Mouse (Mus musculus): Measurements from ENCODE around the gene Tmem135. TPM values are rescaled to one million over a fixed set of nuclear protein-coding genes. Genes with fewer than 3 reads are reported as not detected.

Tmem135 gene
- polyA plus RNA-seq, 1 experiment: 53.6 TPM

- TF ChIP-seq POLR2A (IDR thresholded peaks at IDR 0.05; ENCODE audit: low read depth, low read length): no peak
- no peak for TF ChIP-seq CTCF (conservative IDR thresholded peaks at IDR 0.05; ENCODE audit: insufficient read depth, insufficient read length, low read depth, low read length)
- peak; percentile 13 for DNase-seq
- H3K36me3 ChIP-seq (ENCODE audit: control insufficient read depth, insufficient read depth, low read length): no peaks in the 10 kb centered on the region
- H3K27ac ChIP-seq (ENCODE audit: insufficient read depth, low read depth, low read length): no peak overlapping the region
- WGBS: 2% methylated on average over 1 of the region's 1 CpGs
- H3K4me1 ChIP-seq (ENCODE audit: control insufficient read depth, insufficient read depth, low read length): peaks cover 4% of the 10 kb centered on the region; the same call in 1 of the 2 replicates
- H3K27me3 ChIP-seq (replicated peaks; ENCODE audit: control insufficient read depth, insufficient read depth, low read length): no peaks in the 10 kb centered on the region
- H3K4me3 ChIP-seq (ENCODE audit: insufficient read depth, low read depth, low read length): no peak overlapping the region
Measured at GRCm38 (mm10) chr7:89216628-89217027, 187.4 kb downstream of the Tmem135 start.

GRCm38 (mm10) chr7:89216118-89216517, 187.9 kb downstream of the Tmem135 start:
- peaks cover 4% of the 10 kb centered on the region; the same call in 1 of the 2 replicates for H3K4me1 ChIP-seq (ENCODE audit: control insufficient read depth, insufficient read depth, low read length)
- H3K4me3 ChIP-seq (ENCODE audit: insufficient read depth, low read depth, low read length): no peak overlapping the region
- DNase-seq: no peak
- no peaks in the 10 kb centered on the region for H3K27me3 ChIP-seq (replicated peaks; ENCODE audit: control insufficient read depth, insufficient read depth, low read length)
- no peak overlapping the region for H3K27ac ChIP-seq (ENCODE audit: insufficient read depth, low read depth, low read length)
- WGBS: 67% methylated on average over 2 of the region's 2 CpGs
- H3K36me3 ChIP-seq (ENCODE audit: control insufficient read depth, insufficient read depth, low read length): no peaks in the 10 kb centered on the region
- TF ChIP-seq POLR2A (IDR thresholded peaks at IDR 0.05; ENCODE audit: low read depth, low read length) (no peak), CTCF (conservative IDR thresholded peaks at IDR 0.05; ENCODE audit: insufficient read depth, insufficient read length, low read depth, low read length) (no peak)

- Histone ChIP-seq H3K27me3 (replicated peaks; ENCODE audit: control insufficient read depth, insufficient read depth, low read length) (no peaks in the 10 kb centered on the region), H3K4me3 (ENCODE audit: insufficient read depth, low read depth, low read length) (no peak overlapping the region), H3K27ac (ENCODE audit: insufficient read depth, low read depth, low read length) (no peak overlapping the region), H3K36me3 (ENCODE audit: control insufficient read depth, insufficient read depth, low read length) (no peaks in the 10 kb centered on the region), H3K4me1 (ENCODE audit: control insufficient read depth, insufficient read depth, low read length) (peaks cover 4% of the 10 kb centered on the region; the same call in 1 of the 2 replicates)
- no peak for DNase-seq
- 46% methylated on average over 7 of the region's 7 CpGs for WGBS
- TF ChIP-seq CTCF (conservative IDR thresholded peaks at IDR 0.05; ENCODE audit: insufficient read depth, insufficient read length, low read depth, low read length): no peak
- TF ChIP-seq POLR2A (IDR thresholded peaks at IDR 0.05; ENCODE audit: low read depth, low read length): no peak
Measured at GRCm38 (mm10) chr7:89215714-89216113, 188.3 kb downstream of the Tmem135 start.

- no peak for DNase-seq
- TF ChIP-seq POLR2A (IDR thresholded peaks at IDR 0.05; ENCODE audit: low read depth, low read length) (no peak), CTCF (conservative IDR thresholded peaks at IDR 0.05; ENCODE audit: insufficient read depth, insufficient read length, low read depth, low read length) (no peak)
- H3K36me3 ChIP-seq (ENCODE audit: control insufficient read depth, insufficient read depth, low read length): no peaks in the 10 kb centered on the region
- no peaks in the 10 kb centered on the region for H3K27me3 ChIP-seq (replicated peaks; ENCODE audit: control insufficient read depth, insufficient read depth, low read length)
- H3K4me1 ChIP-seq (ENCODE audit: control insufficient read depth, insufficient read depth, low read length): no peaks in the 10 kb centered on the region
- no peak overlapping the region for H3K27ac ChIP-seq (ENCODE audit: insufficient read depth, low read depth, low read length)
- no peak overlapping the region for H3K4me3 ChIP-seq (ENCODE audit: insufficient read depth, low read depth, low read length)
- 65% methylated on average over 6 of the region's 6 CpGs for WGBS
Measured at GRCm38 (mm10) chr7:89210506-89210905, 193.5 kb downstream of the Tmem135 start.

GRCm38 (mm10) chr7:89206165-89206564, 197.9 kb downstream of the Tmem135 start:
- H3K4me1 ChIP-seq (ENCODE audit: control insufficient read depth, insufficient read depth, low read length): peaks cover 3% of the 10 kb centered on the region; the same call in 1 of the 2 replicates
- no peak overlapping the region for H3K4me3 ChIP-seq (ENCODE audit: insufficient read depth, low read depth, low read length)
- no peak for DNase-seq
- no peak overlapping the region for H3K27ac ChIP-seq (ENCODE audit: insufficient read depth, low read depth, low read length)
- WGBS: 78% methylated on average over 3 of the region's 3 CpGs
- H3K27me3 ChIP-seq (replicated peaks; ENCODE audit: control insufficient read depth, insufficient read depth, low read length): no peaks in the 10 kb centered on the region
- no peak for TF ChIP-seq POLR2A (IDR thresholded peaks at IDR 0.05; ENCODE audit: low read depth, low read length)
- TF ChIP-seq CTCF (conservative IDR thresholded peaks at IDR 0.05; ENCODE audit: insufficient read depth, insufficient read length, low read depth, low read length): no peak
- no peaks in the 10 kb centered on the region for H3K36me3 ChIP-seq (ENCODE audit: control insufficient read depth, insufficient read depth, low read length)

- DNase-seq: no peak
- WGBS: 100% methylated on average over 1 of the region's 1 CpGs
- peaks cover 3% of the 10 kb centered on the region; the same call in 1 of the 2 replicates for H3K4me1 ChIP-seq (ENCODE audit: control insufficient read depth, insufficient read depth, low read length)
- TF ChIP-seq POLR2A (IDR thresholded peaks at IDR 0.05; ENCODE audit: low read depth, low read length) (no peak), CTCF (conservative IDR thresholded peaks at IDR 0.05; ENCODE audit: insufficient read depth, insufficient read length, low read depth, low read length) (no peak)
- H3K27ac ChIP-seq (ENCODE audit: insufficient read depth, low read depth, low read length): no peak overlapping the region
- no peaks in the 10 kb centered on the region for H3K27me3 ChIP-seq (replicated peaks; ENCODE audit: control insufficient read depth, insufficient read depth, low read length)
- no peaks in the 10 kb centered on the region for H3K36me3 ChIP-seq (ENCODE audit: control insufficient read depth, insufficient read depth, low read length)
- H3K4me3 ChIP-seq (ENCODE audit: insufficient read depth, low read depth, low read length): no peak overlapping the region
Measured at GRCm38 (mm10) chr7:89205402-89205801, 198.6 kb downstream of the Tmem135 start.

- no peak for DNase-seq
- Histone ChIP-seq H3K27me3 (replicated peaks; ENCODE audit: control insufficient read depth, insufficient read depth, low read length) (no peaks in the 10 kb centered on the region), H3K4me1 (ENCODE audit: control insufficient read depth, insufficient read depth, low read length) (peaks cover 3% of the 10 kb centered on the region; the same call in 1 of the 2 replicates), H3K4me3 (ENCODE audit: insufficient read depth, low read depth, low read length) (no peak overlapping the region), H3K27ac (ENCODE audit: insufficient read depth, low read depth, low read length) (no peak overlapping the region), H3K36me3 (ENCODE audit: control insufficient read depth, insufficient read depth, low read length) (no peaks in the 10 kb centered on the region)
- 76% methylated on average over 5 of the region's 5 CpGs for WGBS
- TF ChIP-seq CTCF (conservative IDR thresholded peaks at IDR 0.05; ENCODE audit: insufficient read depth, insufficient read length, low read depth, low read length): no peak
- TF ChIP-seq POLR2A (IDR thresholded peaks at IDR 0.05; ENCODE audit: low read depth, low read length): no peak
Measured at GRCm38 (mm10) chr7:89203144-89203543, 200.9 kb downstream of the Tmem135 start.
